Mouse (Mus musculus) heart, embryonic 12.5 days (tissue): ENCODE measurements around the gene Opcml. TPM values are rescaled to one million over a fixed set of nuclear protein-coding genes. Genes with fewer than 3 reads are reported as not detected.

Experiments
- ATAC-seq: fragments of 200-750 bp; cut with Nextera tagmentation; 2 replicates; pipeline ENCODE4 v1.8.0; 2017; ENCODE audit warnings: moderate TSS enrichment, moderate library complexity; ENCODE audit not compliant: insufficient number of reproducible peaks, low FRiP score
- H3K27ac ChIP-seq: fragments of 300-500 bp; sonication (generic); 2 replicates; pipeline ENCODE4 v1.5.1; 2016; ENCODE audit warnings: mild to moderate bottlenecking, moderate library complexity; ENCODE audit not compliant: poor library complexity, severe bottlenecking
- H3K27me3 ChIP-seq: fragments of 300-500 bp; sonication (generic); replicated peaks from 2 replicates; pipeline ENCODE4 v1.6.1; 2016; ENCODE audit warnings: mild to moderate bottlenecking, moderate library complexity
- H3K36me3 ChIP-seq: fragments of 300-500 bp; sonication (generic); 2 replicates; pipeline ENCODE4 v1.6.1; 2016; ENCODE audit warnings: mild to moderate bottlenecking, moderate library complexity
- H3K4me1 ChIP-seq: fragments of 300-500 bp; sonication (generic); replicated peaks from 2 replicates; pipeline ENCODE4 v1.6.1; 2016; ENCODE audit warnings: mild to moderate bottlenecking
- H3K4me2 ChIP-seq: fragments of 300-500 bp; sonication (generic); 2 replicates; pipeline ENCODE4 v1.6.1; 2016; ENCODE audit warnings: mild to moderate bottlenecking, moderate library complexity
- H3K4me3 ChIP-seq: fragments of 300-500 bp; sonication (generic); 2 replicates; pipeline ENCODE4 v1.5.1; 2016; ENCODE audit warnings: mild to moderate bottlenecking
- H3K9ac ChIP-seq: fragments of 300-500 bp; sonication (generic); 2 replicates; pipeline ENCODE4 v1.6.1; 2016; ENCODE audit warnings: mild to moderate bottlenecking, moderate library complexity
- H3K9me3 ChIP-seq: fragments of 300-500 bp; sonication (generic); replicated peaks from 2 replicates; pipeline ENCODE4 v1.6.1; 2016; ENCODE audit warnings: mild to moderate bottlenecking, moderate library complexity
- WGBS: fragments of 180-500 bp; shearing (Covaris S2); methylation state at CpG from one replicate; pipeline ENCODE4 v1.1.7; 2016; 5-methylcytosine and 5-hydroxymethylcytosine counted together
- polyA plus RNA-seq: library from polyadenylated mRNA; unstranded; fragments of >200 nt; fragmentation: Nextera tagmentation; extraction: Ambion mirVana; gene quantifications from 2 replicates; pipeline ENCODE4 v1.2.1, GENCODE M21; 2016

Gene Opcml
- polyA plus RNA-seq, 1 experiment from 2014 or later, result 1.4 TPM

GRCm38 (mm10) chr9:28160953-28161352, 370.4 kb downstream of the Opcml start:
- no peak overlapping the region for H3K27ac ChIP-seq
- H3K27me3 ChIP-seq, result no peaks in the 10 kb centered on the region
- H3K9ac ChIP-seq, result no peak overlapping the region
- ATAC-seq, result no peak
- no peak overlapping the region for H3K4me3 ChIP-seq
- no peak overlapping the region for H3K4me2 ChIP-seq
- no peaks in the 10 kb centered on the region for H3K36me3 ChIP-seq
- no peaks in the 10 kb centered on the region for H3K9me3 ChIP-seq
- no peaks in the 10 kb centered on the region for H3K4me1 ChIP-seq
- WGBS, result 85% methylated on average over 1 of the region's 1 CpGs

GRCm38 (mm10) chr9:28163946-28164345, 373.4 kb downstream of the Opcml start:
- 62% methylated on average over 4 of the region's 4 CpGs for WGBS
- Histone ChIP-seq H3K4me1 (no peaks in the 10 kb centered on the region), H3K27me3 (no peaks in the 10 kb centered on the region), H3K9me3 (no peaks in the 10 kb centered on the region), H3K27ac (no peak overlapping the region), H3K4me3 (no peak overlapping the region), H3K9ac (no peak overlapping the region), H3K36me3 (no peaks in the 10 kb centered on the region), H3K4me2 (no peak overlapping the region)
- ATAC-seq, result no peak

- no peak overlapping the region for H3K4me2 ChIP-seq
- no peak overlapping the region for H3K9ac ChIP-seq
- H3K27me3 ChIP-seq, result no peaks in the 10 kb centered on the region
- no peaks in the 10 kb centered on the region for H3K36me3 ChIP-seq
- no peaks in the 10 kb centered on the region for H3K4me1 ChIP-seq
- WGBS, result 10% methylated on average over 6 of the region's 6 CpGs
- H3K27ac ChIP-seq, result no peak overlapping the region
- no peak for ATAC-seq
- H3K9me3 ChIP-seq, result no peaks in the 10 kb centered on the region
- no peak overlapping the region for H3K4me3 ChIP-seq
Observed at GRCm38 (mm10) chr9:28171890-28172289, 381.3 kb downstream of the Opcml start.

- 77% methylated on average over 2 of the region's 2 CpGs for WGBS
- H3K27me3 ChIP-seq, result no peaks in the 10 kb centered on the region
- H3K4me2 ChIP-seq, result no peak overlapping the region
- H3K27ac ChIP-seq, result no peak overlapping the region
- no peaks in the 10 kb centered on the region for H3K36me3 ChIP-seq
- H3K4me3 ChIP-seq, result no peak overlapping the region
- H3K9me3 ChIP-seq, result no peaks in the 10 kb centered on the region
- no peak for ATAC-seq
- H3K9ac ChIP-seq, result no peak overlapping the region
- H3K4me1 ChIP-seq, result no peaks in the 10 kb centered on the region
Observed at GRCm38 (mm10) chr9:28177052-28177451, 386.5 kb downstream of the Opcml start.

GRCm38 (mm10) chr9:28178123-28178887, 387.7 kb downstream of the Opcml start:
- 69% methylated on average over 4 of the region's 4 CpGs for WGBS
- Histone ChIP-seq H3K4me2 (no peak overlapping the region), H3K4me1 (no peaks in the 10 kb centered on the region), H3K27ac (no peak overlapping the region), H3K4me3 (no peak overlapping the region), H3K36me3 (no peaks in the 10 kb centered on the region), H3K9me3 (no peaks in the 10 kb centered on the region), H3K27me3 (no peaks in the 10 kb centered on the region), H3K9ac (no peak overlapping the region)
- ATAC-seq, result no peak

- Histone ChIP-seq H3K4me3 (no peak overlapping the region), H3K4me2 (no peak overlapping the region), H3K4me1 (no peaks in the 10 kb centered on the region), H3K9ac (no peak overlapping the region), H3K36me3 (no peaks in the 10 kb centered on the region), H3K9me3 (no peaks in the 10 kb centered on the region), H3K27me3 (no peaks in the 10 kb centered on the region), H3K27ac (no peak overlapping the region)
- ATAC-seq, result no peak
- WGBS, result 75% methylated on average over 7 of the region's 7 CpGs
Observed at GRCm38 (mm10) chr9:28181916-28182315, 391.3 kb downstream of the Opcml start.

- 69% methylated on average over 2 of the region's 2 CpGs for WGBS
- no peak overlapping the region for H3K27ac ChIP-seq
Observed at GRCm38 (mm10) chr9:28190226-28190625, 399.7 kb downstream of the Opcml start.

GRCm38 (mm10) chr9:28190751-28191150, 400.2 kb downstream of the Opcml start:
- Histone ChIP-seq H3K27me3 (no peaks in the 10 kb centered on the region), H3K36me3 (no peaks in the 10 kb centered on the region), H3K4me1 (no peaks in the 10 kb centered on the region), H3K9ac (no peak overlapping the region), H3K4me2 (no peak overlapping the region), H3K27ac (no peak overlapping the region), H3K9me3 (no peaks in the 10 kb centered on the region), H3K4me3 (no peak overlapping the region)
- 75% methylated on average over 1 of the region's 1 CpGs for WGBS
- no peak for ATAC-seq

More at GRCm38 (mm10) chr9:28190226-28190625, 399.7 kb downstream of the Opcml start:
- no peaks in the 10 kb centered on the region for H3K4me1 ChIP-seq
- H3K36me3 ChIP-seq, result no peaks in the 10 kb centered on the region
- no peak overlapping the region for H3K9ac ChIP-seq
- H3K4me2 ChIP-seq, result no peak overlapping the region
- no peak for ATAC-seq
- no peaks in the 10 kb centered on the region for H3K27me3 ChIP-seq
- no peak overlapping the region for H3K4me3 ChIP-seq
- H3K9me3 ChIP-seq, result no peaks in the 10 kb centered on the region

GRCm38 (mm10) chr9:28196550-28196949, 406.0 kb downstream of the Opcml start:
- WGBS, result 87% methylated on average over 2 of the region's 2 CpGs

GRCm38 (mm10) chr9:28197061-28197460, 406.5 kb downstream of the Opcml start:
- no peak overlapping the region for H3K27ac ChIP-seq
- 61% methylated on average over 2 of the region's 2 CpGs for WGBS
- no peak for ATAC-seq
- no peaks in the 10 kb centered on the region for H3K4me1 ChIP-seq
- H3K9me3 ChIP-seq, result no peaks in the 10 kb centered on the region
- no peak overlapping the region for H3K9ac ChIP-seq
- no peak overlapping the region for H3K4me2 ChIP-seq
- no peaks in the 10 kb centered on the region for H3K27me3 ChIP-seq
- H3K36me3 ChIP-seq, result no peaks in the 10 kb centered on the region
- H3K4me3 ChIP-seq, result no peak overlapping the region

More at GRCm38 (mm10) chr9:28196550-28196949, 406.0 kb downstream of the Opcml start:
- Histone ChIP-seq H3K4me2 (no peak overlapping the region), H3K36me3 (no peaks in the 10 kb centered on the region), H3K27ac (no peak overlapping the region), H3K9ac (no peak overlapping the region), H3K4me3 (no peak overlapping the region), H3K9me3 (no peaks in the 10 kb centered on the region), H3K27me3 (no peaks in the 10 kb centered on the region), H3K4me1 (no peaks in the 10 kb centered on the region)
- no peak for ATAC-seq

GRCm38 (mm10) chr9:28197631-28198030, 407.1 kb downstream of the Opcml start:
- no peak for ATAC-seq
- Histone ChIP-seq H3K27me3 (no peaks in the 10 kb centered on the region), H3K4me1 (no peaks in the 10 kb centered on the region), H3K4me3 (no peak overlapping the region), H3K4me2 (no peak overlapping the region), H3K9ac (no peak overlapping the region), H3K9me3 (no peaks in the 10 kb centered on the region), H3K36me3 (no peaks in the 10 kb centered on the region), H3K27ac (no peak overlapping the region)
- WGBS, result 39% methylated on average over 3 of the region's 3 CpGs
